8 mouse cellular contexts compared by ENCODE assay signal in genomic region chr10:39558492-39559005, GRCm38 (mm10). TPM values are rescaled to one million over a fixed set of nuclear protein-coding genes. Genes with fewer than 3 reads are reported as not detected.
A peak's percentile ranks its signal among the peaks of the same experiment; 100 is the strongest.
DNase-seq lines count a peak whose midpoint lies in the region; ATAC-seq and TF ChIP-seq lines count a peak whose summit lies in the region.
"Had no signal": no experiment of that assay in that cellular context is flagged by ENCODE, and none has a peak within 500 bp of the region (broad histone marks: within the 10 kb centered on the region; RNA-seq: fewer than 3 reads in every experiment).

No protein-coding gene starts in this region.

- no peak for ATAC-seq in forebrain, embryonic 16.5 days
- ATAC-seq in intestine, embryonic 16.5 days, result peak; percentile 27; the same call in 1 of the 2 replicates
- ATAC-seq in stomach, embryonic 15.5 days (ENCODE audit: insufficient read depth, low FRiP score, low read depth), result no peak
- ATAC-seq in liver, postnatal 0 days, result no peak

- H3K4me2 ChIP-seq in forebrain, embryonic 16.5 days (ENCODE audit: low read length), result no peak overlapping the region
- H3K4me2 ChIP-seq in intestine, embryonic 16.5 days (ENCODE audit: low read depth, low read length), result no peak overlapping the region
- H3K4me2 ChIP-seq in stomach, embryonic 15.5 days, result no peak overlapping the region
- no peak overlapping the region for H3K4me2 ChIP-seq in liver, postnatal 0 days (ENCODE audit: low read depth, low read length)

- no peaks in the 10 kb centered on the region for H3K9me3 ChIP-seq in forebrain, embryonic 16.5 days (ENCODE audit: control insufficient read depth, low read length)
- no peaks in the 10 kb centered on the region for H3K9me3 ChIP-seq in intestine, embryonic 16.5 days (ENCODE audit: control insufficient read depth, low read length)
- no peaks in the 10 kb centered on the region for H3K9me3 ChIP-seq in stomach, embryonic 15.5 days
- H3K9me3 ChIP-seq in liver, postnatal 0 days (ENCODE audit: low read length), result no peaks in the 10 kb centered on the region

- no peaks in the 10 kb centered on the region for H3K36me3 ChIP-seq in forebrain, embryonic 16.5 days (ENCODE audit: control insufficient read depth, insufficient read depth)
- no peaks in the 10 kb centered on the region for H3K36me3 ChIP-seq in intestine, embryonic 16.5 days (ENCODE audit: control insufficient read depth, insufficient read depth, low read length)
- H3K36me3 ChIP-seq in stomach, embryonic 15.5 days, result no peaks in the 10 kb centered on the region
- no peaks in the 10 kb centered on the region for H3K36me3 ChIP-seq in liver, postnatal 0 days (replicated peaks; ENCODE audit: insufficient read depth, low read length)

- no peak for DNase-seq in layer of hippocampus, adult 2 months (ENCODE audit: low spot score in 2 of 2)
- DNase-seq in layer of hippocampus, postnatal 36 days, result no peak
- no peak for DNase-seq in liver, postnatal 0 days
- no peak for DNase-seq in cerebellum, postnatal 25 days
- DNase-seq: gastrocnemius, postnatal 10 days had no signal

- no peak for TF ChIP-seq EP300 in liver, postnatal 0 days (IDR thresholded peaks at IDR 0.05; ENCODE audit: low read depth)

- peak overlapping the region; percentile 54 for H3K27ac ChIP-seq in layer of hippocampus, adult 2 months
- peak overlapping the region; percentile 29; the same call in 1 of the 2 replicates for H3K27ac ChIP-seq in forebrain, embryonic 16.5 days (ENCODE audit: low read length)
- H3K27ac ChIP-seq in intestine, embryonic 16.5 days (ENCODE audit: low read length), result peak overlapping the region; percentile 74
- H3K27ac ChIP-seq in stomach, embryonic 15.5 days, result peak overlapping the region; percentile 67; the same call in 1 of the 2 replicates
- no peak overlapping the region for H3K27ac ChIP-seq in liver, postnatal 0 days (ENCODE audit: low read depth)

- 48% methylated on average over 5 of the region's 5 CpGs for WGBS in forebrain, embryonic 16.5 days
- 44% methylated on average over 5 of the region's 5 CpGs for WGBS in intestine, embryonic 16.5 days
- WGBS in stomach, embryonic 15.5 days, result 40% methylated on average over 5 of the region's 5 CpGs
- 51% methylated on average over 5 of the region's 5 CpGs for WGBS in liver, postnatal 0 days (ENCODE audit: insufficient replicate concordance)

- H3K9ac ChIP-seq in forebrain, embryonic 16.5 days (replicated peaks; ENCODE audit: low read depth, low read length), result no peak overlapping the region
- peak overlapping the region; percentile 56 for H3K9ac ChIP-seq in intestine, embryonic 16.5 days (ENCODE audit: low read depth, low read length)
- no peak overlapping the region for H3K9ac ChIP-seq in stomach, embryonic 15.5 days
- no peak overlapping the region for H3K9ac ChIP-seq in liver, postnatal 0 days (replicated peaks)

- no peaks in the 10 kb centered on the region for H3K27me3 ChIP-seq in forebrain, embryonic 16.5 days (replicated peaks; ENCODE audit: control insufficient read depth, insufficient read depth, low read length)
- no peaks in the 10 kb centered on the region for H3K27me3 ChIP-seq in intestine, embryonic 16.5 days (replicated peaks; ENCODE audit: control insufficient read depth, insufficient read depth, low read length)
- no peaks in the 10 kb centered on the region for H3K27me3 ChIP-seq in stomach, embryonic 15.5 days (replicated peaks)
- no peaks in the 10 kb centered on the region for H3K27me3 ChIP-seq in liver, postnatal 0 days (ENCODE audit: insufficient read depth, low read length)

- H3K4me1 ChIP-seq in forebrain, embryonic 16.5 days (replicated peaks; ENCODE audit: control insufficient read depth, insufficient read depth, low read length), result peaks cover 31% of the 10 kb centered on the region
- H3K4me1 ChIP-seq in intestine, embryonic 16.5 days (ENCODE audit: control insufficient read depth, insufficient read depth, low read length), result peaks cover 34% of the 10 kb centered on the region
- H3K4me1 ChIP-seq in stomach, embryonic 15.5 days, result peaks cover 48% of the 10 kb centered on the region
- H3K4me1 ChIP-seq in liver, postnatal 0 days (ENCODE audit: insufficient read depth), result peaks cover 6% of the 10 kb centered on the region; the same call in 1 of the 2 replicates

- no peak overlapping the region for H3K4me3 ChIP-seq in layer of hippocampus, adult 2 months
- H3K4me3 ChIP-seq in forebrain, embryonic 16.5 days (replicated peaks; ENCODE audit: low read length), result no peak overlapping the region
- H3K4me3 ChIP-seq in intestine, embryonic 16.5 days (ENCODE audit: low read length), result no peak overlapping the region
- H3K4me3 ChIP-seq in stomach, embryonic 15.5 days (replicated peaks), result no peak overlapping the region
- H3K4me3 ChIP-seq in liver, postnatal 0 days (ENCODE audit: low read depth, low read length), result no peak overlapping the region

- no peak for TF ChIP-seq CTCF in layer of hippocampus, adult 2 months (conservative IDR thresholded peaks at IDR 0.05)
- no peak for TF ChIP-seq CTCF in liver, postnatal 0 days (IDR thresholded peaks at IDR 0.05; ENCODE audit: low read depth)

RNA-seq across cellular contexts. Expression of gene Traf3ip2, which starts 54.2 kb away (rescaled TPM):
- 1 to 10 TPM; 2.5 to 2.6 TPM for total RNA-seq in layer of hippocampus, adult 2 months (2021)
- 1 to 10 TPM; 2.1 to 2.5 TPM for total RNA-seq in layer of hippocampus, postnatal 36 days (2021)
- polyA plus RNA-seq in forebrain, embryonic 16.5 days (2015; fragmentation: Nextera tagmentation; extraction: Ambion mirVana), result 6.3 and 6.9 TPM in 2 replicates
- polyA plus RNA-seq in intestine, embryonic 16.5 days (2015; fragmentation: Nextera tagmentation; extraction: Ambion mirVana), result 28.0 and 33.4 TPM in 2 replicates
- polyA plus RNA-seq in stomach, embryonic 15.5 days (2015; fragmentation: Nextera tagmentation; extraction: Ambion mirVana), result 29.0 and 29.6 TPM in 2 replicates
- 2.3 TPM in 2 replicates for polyA plus RNA-seq in liver, postnatal 0 days (2015; fragmentation: Nextera tagmentation; extraction: Ambion mirVana)
